In genomic region chr12:119357418-119358241, GRCm38 (mm10) we compare ENCODE assay signal across 13 mouse cellular contexts. TPM values are rescaled to one million over a fixed set of nuclear protein-coding genes. Genes with fewer than 3 reads are reported as not detected.
DNase-seq lines count a peak whose midpoint lies in the region; ATAC-seq and TF ChIP-seq lines count a peak whose summit lies in the region.
"Had no signal": no experiment of that assay in that cellular context is flagged by ENCODE, and none has a peak within 500 bp of the region (broad histone marks: within the 10 kb centered on the region; RNA-seq: fewer than 3 reads in every experiment).

No protein-coding gene starts in this region.

- H3K36me3 ChIP-seq in liver, adult 2 months (ENCODE audit: control insufficient read depth, insufficient read depth, low read length) = no peaks in the 10 kb centered on the region
- H3K36me3 ChIP-seq in forebrain, embryonic 12.5 days (replicated peaks) = no peaks in the 10 kb centered on the region
- H3K36me3 ChIP-seq in hindbrain, postnatal 0 days (ENCODE audit: insufficient read depth, low read length) = no peaks in the 10 kb centered on the region
- no peaks in the 10 kb centered on the region for H3K36me3 ChIP-seq in midbrain, embryonic 12.5 days
- H3K36me3 ChIP-seq in intestine, postnatal 0 days (ENCODE audit: control insufficient read depth, insufficient read depth) = no peaks in the 10 kb centered on the region
- H3K36me3 ChIP-seq: embryonic facial prominence, embryonic 12.5 days; liver, embryonic 13.5 days had no signal

- ATAC-seq in forebrain, embryonic 12.5 days (ENCODE audit: low FRiP score) = peak; percentile 77
- ATAC-seq in hindbrain, postnatal 0 days = no peak
- peak; percentile 84 for ATAC-seq in midbrain, embryonic 12.5 days (ENCODE audit: low FRiP score, low read depth)
- ATAC-seq in intestine, postnatal 0 days = no peak

- H3K27me3 ChIP-seq in liver, adult 2 months (ENCODE audit: control insufficient read depth, insufficient read depth, low read length) = no peaks in the 10 kb centered on the region
- no peaks in the 10 kb centered on the region for H3K27me3 ChIP-seq in forebrain, embryonic 12.5 days
- no peaks in the 10 kb centered on the region for H3K27me3 ChIP-seq in hindbrain, postnatal 0 days (ENCODE audit: insufficient read depth, low read length)
- H3K27me3 ChIP-seq in midbrain, embryonic 12.5 days = no peaks in the 10 kb centered on the region
- H3K27me3 ChIP-seq in intestine, postnatal 0 days (replicated peaks; ENCODE audit: control insufficient read depth, insufficient read depth, low read length) = no peaks in the 10 kb centered on the region
- H3K27me3 ChIP-seq: embryonic facial prominence, embryonic 12.5 days; liver, embryonic 13.5 days had no signal

- TF ChIP-seq POLR2A in liver, adult 2 months (IDR thresholded peaks at IDR 0.05; ENCODE audit: extremely low read depth, insufficient read depth, low read length) = no peak

- no peak overlapping the region for H3K4me2 ChIP-seq in forebrain, embryonic 12.5 days
- H3K4me2 ChIP-seq in hindbrain, postnatal 0 days (ENCODE audit: low read depth, low read length) = no peak overlapping the region
- peak overlapping the region; percentile 32 for H3K4me2 ChIP-seq in midbrain, embryonic 12.5 days (replicated peaks)
- H3K4me2 ChIP-seq in intestine, postnatal 0 days (replicated peaks; ENCODE audit: low read depth) = no peak overlapping the region
- H3K4me2 ChIP-seq: embryonic facial prominence, embryonic 12.5 days; liver, embryonic 13.5 days had no signal

- 66% methylated on average over 7 of the region's 7 CpGs for WGBS in liver, adult 2 months
- WGBS in forebrain, embryonic 12.5 days = 30% methylated on average over 7 of the region's 7 CpGs
- WGBS in hindbrain, postnatal 0 days = 34% methylated on average over 7 of the region's 7 CpGs
- WGBS in midbrain, embryonic 12.5 days = 27% methylated on average over 7 of the region's 7 CpGs
- 70% methylated on average over 7 of the region's 7 CpGs for WGBS in intestine, postnatal 0 days

- no peak for TF ChIP-seq CTCF in liver, adult 2 months (IDR thresholded peaks at IDR 0.05; ENCODE audit: low read depth, low read length)
- no peak for TF ChIP-seq CTCF in hindbrain, postnatal 0 days (IDR thresholded peaks at IDR 0.05; ENCODE audit: low read depth)
- TF ChIP-seq CTCF in intestine, postnatal 0 days (IDR thresholded peaks at IDR 0.05; ENCODE audit: low read depth) = no peak

- H3K9ac ChIP-seq in liver, adult 2 months (ENCODE audit: low read depth, low read length) = no peak overlapping the region
- no peak overlapping the region for H3K9ac ChIP-seq in forebrain, embryonic 12.5 days
- H3K9ac ChIP-seq in hindbrain, postnatal 0 days (replicated peaks; ENCODE audit: low read length) = no peak overlapping the region
- no peak overlapping the region for H3K9ac ChIP-seq in midbrain, embryonic 12.5 days (replicated peaks)
- H3K9ac ChIP-seq in intestine, postnatal 0 days (ENCODE audit: low read depth, low read length) = no peak overlapping the region
- H3K9ac ChIP-seq: embryonic facial prominence, embryonic 12.5 days; liver, embryonic 13.5 days had no signal

- H3K4me3 ChIP-seq in liver, adult 2 months (ENCODE audit: insufficient read depth, low read depth, low read length) = no peak overlapping the region
- no peak overlapping the region for H3K4me3 ChIP-seq in forebrain, embryonic 12.5 days (replicated peaks)
- no peak overlapping the region for H3K4me3 ChIP-seq in hindbrain, postnatal 0 days (ENCODE audit: low read length)
- H3K4me3 ChIP-seq in midbrain, embryonic 12.5 days = no peak overlapping the region
- no peak overlapping the region for H3K4me3 ChIP-seq in intestine, postnatal 0 days (ENCODE audit: low read depth, low read length)
- H3K4me3 ChIP-seq: embryonic facial prominence, embryonic 12.5 days; liver, embryonic 13.5 days had no signal

- H3K9me3 ChIP-seq in forebrain, embryonic 12.5 days = no peaks in the 10 kb centered on the region
- no peaks in the 10 kb centered on the region for H3K9me3 ChIP-seq in hindbrain, postnatal 0 days (ENCODE audit: low read length)
- no peaks in the 10 kb centered on the region for H3K9me3 ChIP-seq in midbrain, embryonic 12.5 days
- H3K9me3 ChIP-seq in intestine, postnatal 0 days (ENCODE audit: control insufficient read depth) = no peaks in the 10 kb centered on the region
- H3K9me3 ChIP-seq: embryonic facial prominence, embryonic 12.5 days; liver, embryonic 13.5 days had no signal

- peak; percentile 33 for DNase-seq in liver, adult 2 months (ENCODE audit: extremely low read depth, low read depth, low spot score)
- no peak for DNase-seq in liver
- peak; percentile 3 for DNase-seq in hindbrain, postnatal 0 days (ENCODE audit: low spot score)
- no peak for DNase-seq in adrenal gland, postnatal 10 days
- DNase-seq in cerebellum, postnatal 36 days = no peak
- DNase-seq: kidney, adult 11 months; liver, embryonic 13.5 days had no signal

- no peaks in the 10 kb centered on the region for H3K4me1 ChIP-seq in liver, adult 2 months (ENCODE audit: control insufficient read depth, insufficient read depth, low read length)
- peaks cover 11% of the 10 kb centered on the region for H3K4me1 ChIP-seq in forebrain, embryonic 12.5 days
- no peaks in the 10 kb centered on the region for H3K4me1 ChIP-seq in hindbrain, postnatal 0 days (ENCODE audit: insufficient read depth, low read length)
- H3K4me1 ChIP-seq in midbrain, embryonic 12.5 days = peaks cover 10% of the 10 kb centered on the region
- H3K4me1 ChIP-seq in intestine, postnatal 0 days (replicated peaks; ENCODE audit: control insufficient read depth, insufficient read depth, low read length) = no peaks in the 10 kb centered on the region
- H3K4me1 ChIP-seq: embryonic facial prominence, embryonic 12.5 days; liver, embryonic 13.5 days had no signal

- no peaks in the 10 kb centered on the region for H3K79me2 ChIP-seq in liver, adult 2 months (ENCODE audit: control insufficient read depth, insufficient read depth, low read length)

- H3K27ac ChIP-seq in liver, adult 2 months (replicated peaks; ENCODE audit: insufficient read depth, low read depth, low read length) = no peak overlapping the region
- peak overlapping the region; percentile 25; the same call in 1 of the 2 replicates for H3K27ac ChIP-seq in forebrain, embryonic 12.5 days
- H3K27ac ChIP-seq in hindbrain, postnatal 0 days = no peak overlapping the region
- no peak overlapping the region for H3K27ac ChIP-seq in midbrain, embryonic 12.5 days (replicated peaks)
- H3K27ac ChIP-seq in intestine, postnatal 0 days (ENCODE audit: low read depth, low read length) = no peak overlapping the region
- H3K27ac ChIP-seq: embryonic facial prominence, embryonic 12.5 days; liver, embryonic 13.5 days had no signal

RNA-seq across cellular contexts. Expression of gene Macc1, which starts 43.6 kb away (rescaled TPM):
- total RNA-seq in liver, adult 2 months (2014; rRNA removed) = 0.13 and 0.18 TPM in 2 replicates
- not detected in 2 replicates for polyA plus RNA-seq in liver, adult 2 months (2012; rRNA removed)
- polyA plus RNA-seq in forebrain, embryonic 12.5 days (2016; fragmentation: Nextera tagmentation; extraction: Ambion mirVana) = 0.17 and 0.19 TPM in 2 replicates
- total RNA-seq in hindbrain, postnatal 0 days (2014; rRNA removed) = 0.05 TPM in 1 of 2 replicates, not detected in the other
- 0.04 TPM in 1 of 2 replicates, not detected in the other for polyA plus RNA-seq in hindbrain, postnatal 0 days (2015; fragmentation: Nextera tagmentation; extraction: Ambion mirVana)
- 0.18 TPM in 1 of 2 replicates, not detected in the other for polyA plus RNA-seq in midbrain, embryonic 12.5 days (2016; fragmentation: Nextera tagmentation; extraction: Ambion mirVana)
- polyA plus RNA-seq in intestine, postnatal 0 days (2015; fragmentation: Nextera tagmentation; extraction: Ambion mirVana) = 0.43 and 0.47 TPM in 2 replicates
- total RNA-seq in adrenal gland, postnatal 10 days (2021) = not detected
- total RNA-seq: heart, adult 8-10 months had no signal
- polyA plus RNA-seq: liver, embryonic 13.5 days; spleen, adult 2 months had no signal

Comparison
In these comparisons a context has a peak if more than half of its experiments do, and no peak if none do; other contexts are left out.
1. DNase-seq: peak in liver, adult 2 months (single experiment) and hindbrain, postnatal 0 days (single experiment); none in liver (single experiment), adrenal gland, postnatal 10 days (single experiment) and cerebellum, postnatal 36 days (0 of 2).
2. ATAC-seq: peak in forebrain, embryonic 12.5 days (single experiment) and midbrain, embryonic 12.5 days (single experiment); none in hindbrain, postnatal 0 days (single experiment) and intestine, postnatal 0 days (single experiment).